Mouse (Mus musculus): ENCODE measurements around the gene Stambp. TPM values are rescaled to one million over a fixed set of nuclear protein-coding genes. Genes with fewer than 3 reads are reported as not detected.

Gene Stambp
- polyA plus RNA-seq, 1 experiment from 2014 or later, result 70.1 TPM

GRCm38 (mm10) chr6:83541756-83542456 is 30.6 kb downstream of the Stambp start:
- Histone ChIP-seq H3K4me3 (ENCODE audit: low read depth, low read length) (no peak overlapping the region), H3K4me2 (ENCODE audit: low read depth, low read length) (no peak overlapping the region), H3K4me1 (ENCODE audit: control insufficient read depth, insufficient read depth, low read length) (no peaks in the 10 kb centered on the region), H3K36me3 (ENCODE audit: control insufficient read depth, insufficient read depth, low read length) (peaks cover 22% of the 10 kb centered on the region), H3K27ac (ENCODE audit: low read depth, low read length) (no peak overlapping the region), H3K27me3 (ENCODE audit: control insufficient read depth, insufficient read depth, low read length) (no peaks in the 10 kb centered on the region), H3K9me3 (ENCODE audit: control insufficient read depth, low read length) (no peaks in the 10 kb centered on the region), H3K9ac (replicated peaks; ENCODE audit: low read depth, low read length) (no peak overlapping the region)
- ATAC-seq (ENCODE audit: low read depth), result no peak
- 73% methylated on average over 11 of the region's 11 CpGs for WGBS

- Histone ChIP-seq H3K27ac (ENCODE audit: low read depth, low read length) (no peak overlapping the region), H3K9me3 (ENCODE audit: control insufficient read depth, low read length) (no peaks in the 10 kb centered on the region), H3K36me3 (ENCODE audit: control insufficient read depth, insufficient read depth, low read length) (peaks cover 11% of the 10 kb centered on the region; the same call in 1 of the 2 replicates), H3K27me3 (ENCODE audit: control insufficient read depth, insufficient read depth, low read length) (no peaks in the 10 kb centered on the region), H3K4me3 (ENCODE audit: low read depth, low read length) (no peak overlapping the region), H3K4me1 (ENCODE audit: control insufficient read depth, insufficient read depth, low read length) (no peaks in the 10 kb centered on the region), H3K9ac (replicated peaks; ENCODE audit: low read depth, low read length) (no peak overlapping the region), H3K4me2 (ENCODE audit: low read depth, low read length) (no peak overlapping the region)
- no peak for ATAC-seq (ENCODE audit: low read depth)
- 42% methylated on average over 4 of the region's 4 CpGs for WGBS
Measured at GRCm38 (mm10) chr6:83540017-83540416, 32.5 kb downstream of the Stambp start.

- H3K4me3 ChIP-seq (ENCODE audit: low read depth, low read length), result no peak overlapping the region
- no peaks in the 10 kb centered on the region for H3K27me3 ChIP-seq (ENCODE audit: control insufficient read depth, insufficient read depth, low read length)
- H3K27ac ChIP-seq (ENCODE audit: low read depth, low read length), result no peak overlapping the region
- 52% methylated on average over 6 of the region's 6 CpGs for WGBS
- no peaks in the 10 kb centered on the region for H3K9me3 ChIP-seq (ENCODE audit: control insufficient read depth, low read length)
- H3K9ac ChIP-seq (replicated peaks; ENCODE audit: low read depth, low read length), result no peak overlapping the region
- no peaks in the 10 kb centered on the region for H3K4me1 ChIP-seq (ENCODE audit: control insufficient read depth, insufficient read depth, low read length)
- no peak overlapping the region for H3K4me2 ChIP-seq (ENCODE audit: low read depth, low read length)
- H3K36me3 ChIP-seq (ENCODE audit: control insufficient read depth, insufficient read depth, low read length), result no peaks in the 10 kb centered on the region
- no peak for ATAC-seq (ENCODE audit: low read depth)
Measured at GRCm38 (mm10) chr6:83536795-83537059, 35.8 kb downstream of the Stambp start.

GRCm38 (mm10) chr6:83536028-83536794 is 36.3 kb downstream of the Stambp start, which contains the start of gene Actg2:
Actg2 (minus strand) TSS chr6:83536265.
- H3K27ac ChIP-seq (ENCODE audit: low read depth, low read length), result no peak within 1 kb of the TSS
- H3K9me3 ChIP-seq (ENCODE audit: control insufficient read depth, low read length), result no peaks in the 10 kb centered on the region
- no peak for ATAC-seq (ENCODE audit: low read depth)
- H3K9ac ChIP-seq (replicated peaks; ENCODE audit: low read depth, low read length), result no peak within 1 kb of the TSS
- WGBS, result 64% methylated on average over 12 of the region's 12 CpGs
- H3K27me3 ChIP-seq (ENCODE audit: control insufficient read depth, insufficient read depth, low read length), result no peaks in the 10 kb centered on the region
- no peaks in the 10 kb centered on the region for H3K36me3 ChIP-seq (ENCODE audit: control insufficient read depth, insufficient read depth, low read length)
- no peak within 1 kb of the TSS for H3K4me2 ChIP-seq (ENCODE audit: low read depth, low read length)
- H3K4me1 ChIP-seq (ENCODE audit: control insufficient read depth, insufficient read depth, low read length), result no peaks in the 10 kb centered on the region
- H3K4me3 ChIP-seq (ENCODE audit: low read depth, low read length), result no peak within 1 kb of the TSS

GRCm38 (mm10) chr6:83532608-83533007 is 39.9 kb downstream of the Stambp start:
- Histone ChIP-seq H3K4me1 (ENCODE audit: control insufficient read depth, insufficient read depth, low read length) (no peaks in the 10 kb centered on the region), H3K27me3 (ENCODE audit: control insufficient read depth, insufficient read depth, low read length) (no peaks in the 10 kb centered on the region), H3K27ac (ENCODE audit: low read depth, low read length) (no peak overlapping the region), H3K4me2 (ENCODE audit: low read depth, low read length) (no peak overlapping the region), H3K9me3 (ENCODE audit: control insufficient read depth, low read length) (no peaks in the 10 kb centered on the region), H3K36me3 (ENCODE audit: control insufficient read depth, insufficient read depth, low read length) (no peaks in the 10 kb centered on the region), H3K4me3 (ENCODE audit: low read depth, low read length) (no peak overlapping the region), H3K9ac (replicated peaks; ENCODE audit: low read depth, low read length) (no peak overlapping the region)
- 82% methylated on average over 2 of the region's 2 CpGs for WGBS
- no peak for ATAC-seq (ENCODE audit: low read depth)

GRCm38 (mm10) chr6:83523194-83523593 is 49.3 kb downstream of the Stambp start:
- H3K9me3 ChIP-seq (ENCODE audit: control insufficient read depth, low read length), result no peaks in the 10 kb centered on the region
- no peak overlapping the region for H3K4me2 ChIP-seq (ENCODE audit: low read depth, low read length)
- H3K27me3 ChIP-seq (ENCODE audit: control insufficient read depth, insufficient read depth, low read length), result no peaks in the 10 kb centered on the region
- no peak for ATAC-seq (ENCODE audit: low read depth)
- 68% methylated on average over 6 of the region's 6 CpGs for WGBS
- no peaks in the 10 kb centered on the region for H3K4me1 ChIP-seq (ENCODE audit: control insufficient read depth, insufficient read depth, low read length)
- H3K9ac ChIP-seq (replicated peaks; ENCODE audit: low read depth, low read length), result no peak overlapping the region
- H3K27ac ChIP-seq (ENCODE audit: low read depth, low read length), result no peak overlapping the region
- no peak overlapping the region for H3K4me3 ChIP-seq (ENCODE audit: low read depth, low read length)
- H3K36me3 ChIP-seq (ENCODE audit: control insufficient read depth, insufficient read depth, low read length), result no peaks in the 10 kb centered on the region

- H3K9ac ChIP-seq (replicated peaks; ENCODE audit: low read depth, low read length), result no peak overlapping the region
- H3K9me3 ChIP-seq (ENCODE audit: control insufficient read depth, low read length), result no peaks in the 10 kb centered on the region
- no peak overlapping the region for H3K27ac ChIP-seq (ENCODE audit: low read depth, low read length)
- 76% methylated on average over 6 of the region's 6 CpGs for WGBS
- H3K4me1 ChIP-seq (ENCODE audit: control insufficient read depth, insufficient read depth, low read length), result no peaks in the 10 kb centered on the region
- ATAC-seq (ENCODE audit: low read depth), result no peak
- H3K4me3 ChIP-seq (ENCODE audit: low read depth, low read length), result no peak overlapping the region
- no peak overlapping the region for H3K4me2 ChIP-seq (ENCODE audit: low read depth, low read length)
- H3K36me3 ChIP-seq (ENCODE audit: control insufficient read depth, insufficient read depth, low read length), result no peaks in the 10 kb centered on the region
- no peaks in the 10 kb centered on the region for H3K27me3 ChIP-seq (ENCODE audit: control insufficient read depth, insufficient read depth, low read length)
Measured at GRCm38 (mm10) chr6:83521784-83522183, 50.7 kb downstream of the Stambp start.

GRCm38 (mm10) chr6:83518637-83519036 is 53.9 kb downstream of the Stambp start:
- H3K27ac ChIP-seq (ENCODE audit: low read depth, low read length), result no peak overlapping the region
- H3K4me1 ChIP-seq (ENCODE audit: control insufficient read depth, insufficient read depth, low read length), result no peaks in the 10 kb centered on the region
- no peak overlapping the region for H3K9ac ChIP-seq (replicated peaks; ENCODE audit: low read depth, low read length)
- no peaks in the 10 kb centered on the region for H3K36me3 ChIP-seq (ENCODE audit: control insufficient read depth, insufficient read depth, low read length)
- H3K27me3 ChIP-seq (ENCODE audit: control insufficient read depth, insufficient read depth, low read length), result no peaks in the 10 kb centered on the region
- no peaks in the 10 kb centered on the region for H3K9me3 ChIP-seq (ENCODE audit: control insufficient read depth, low read length)
- no peak overlapping the region for H3K4me2 ChIP-seq (ENCODE audit: low read depth, low read length)
- H3K4me3 ChIP-seq (ENCODE audit: low read depth, low read length), result no peak overlapping the region
- ATAC-seq (ENCODE audit: low read depth), result no peak
- 86% methylated on average over 3 of the region's 3 CpGs for WGBS

GRCm38 (mm10) chr6:83515172-83515571 is 57.4 kb downstream of the Stambp start:
- no peak for ATAC-seq (ENCODE audit: low read depth)
- Histone ChIP-seq H3K9me3 (ENCODE audit: control insufficient read depth, low read length) (no peaks in the 10 kb centered on the region), H3K4me3 (ENCODE audit: low read depth, low read length) (no peak overlapping the region), H3K27me3 (ENCODE audit: control insufficient read depth, insufficient read depth, low read length) (no peaks in the 10 kb centered on the region), H3K9ac (replicated peaks; ENCODE audit: low read depth, low read length) (no peak overlapping the region), H3K4me2 (ENCODE audit: low read depth, low read length) (no peak overlapping the region), H3K36me3 (ENCODE audit: control insufficient read depth, insufficient read depth, low read length) (no peaks in the 10 kb centered on the region), H3K4me1 (ENCODE audit: control insufficient read depth, insufficient read depth, low read length) (no peaks in the 10 kb centered on the region), H3K27ac (ENCODE audit: low read depth, low read length) (no peak overlapping the region)
- WGBS, result 70% methylated on average over 3 of the region's 3 CpGs
